ENCODE assay signal across 9 mouse cellular contexts in genomic region chr19:17364741-17365140, GRCm38 (mm10). TPM values are rescaled to one million over a fixed set of nuclear protein-coding genes. Genes with fewer than 3 reads are reported as not detected.
DNase-seq lines count a peak whose midpoint lies in the region; ATAC-seq and TF ChIP-seq lines count a peak whose summit lies in the region.
"Had no signal": no experiment of that assay in that cellular context is flagged by ENCODE, and none has a peak within 500 bp of the region (broad histone marks: within the 10 kb centered on the region; RNA-seq: fewer than 3 reads in every experiment).

No protein-coding gene starts in this region.

- no peak for ATAC-seq in intestine, postnatal 0 days
- no peak for ATAC-seq in intestine, embryonic 16.5 days

- no peak overlapping the region for H3K9ac ChIP-seq in intestine, postnatal 0 days (ENCODE audit: low read depth, low read length)
- no peak overlapping the region for H3K9ac ChIP-seq in intestine, embryonic 16.5 days (ENCODE audit: low read depth, low read length)
- H3K9ac ChIP-seq in MEL (ENCODE audit: control insufficient read depth, low read depth, low read length, poor library complexity, severe bottlenecking), result no peak overlapping the region

- no peaks in the 10 kb centered on the region for H3K79me2 ChIP-seq in MEL (ENCODE audit: control insufficient read depth, insufficient read depth, low read length, poor library complexity)

- no peaks in the 10 kb centered on the region for H3K36me3 ChIP-seq in intestine, postnatal 0 days (ENCODE audit: control insufficient read depth, insufficient read depth)
- H3K36me3 ChIP-seq in intestine, embryonic 16.5 days (ENCODE audit: control insufficient read depth, insufficient read depth, low read length), result no peaks in the 10 kb centered on the region
- H3K36me3 ChIP-seq in MEL (ENCODE audit: control insufficient read depth in 1 of 2, insufficient read depth in 2 of 2, low read length in 2 of 2), result peaks cover 0 to 12% of the 10 kb centered on the region in 2 experiments; a peak in 2 of 4 replicates

- TF ChIP-seq CTCF in intestine, postnatal 0 days (IDR thresholded peaks at IDR 0.05; ENCODE audit: low read depth), result peak; percentile 87
- peak; percentile 73 to 80 (median 78) for TF ChIP-seq CTCF in MEL (IDR thresholded peaks at IDR 0.05 in 2 of 3, conservative IDR thresholded peaks at IDR 0.05 in 1 of 3; ENCODE audit: control insufficient read depth in 1 of 3, insufficient read depth in 1 of 3, low read depth in 2 of 3, low read length in 3 of 3, poor library complexity in 1 of 3, severe bottlenecking in 1 of 3)

- no peaks in the 10 kb centered on the region for H3K27me3 ChIP-seq in intestine, postnatal 0 days (replicated peaks; ENCODE audit: control insufficient read depth, insufficient read depth, low read length)
- no peaks in the 10 kb centered on the region for H3K27me3 ChIP-seq in intestine, embryonic 16.5 days (replicated peaks; ENCODE audit: control insufficient read depth, insufficient read depth, low read length)
- no peaks in the 10 kb centered on the region; a peak in 1 of 4 replicates for H3K27me3 ChIP-seq in MEL (ENCODE audit: control insufficient read depth in 1 of 2, insufficient read depth in 2 of 2, low read length in 2 of 2)

- DNase-seq in 3134 (ENCODE audit: extremely low read depth, insufficient read length, low spot score), result peak; percentile 42
- peak; percentile 71 for DNase-seq in MEL (ENCODE audit: low read depth, low spot score)
- peak; percentile 65 to 68 for DNase-seq in cerebellum, postnatal 10 days
- peak; percentile 32 for DNase-seq in layer of hippocampus, adult 9-11 months
- peak; percentile 28 for DNase-seq in right cerebral cortex, postnatal 4 days
- DNase-seq in T-cell, adult 2 months (ENCODE audit: low spot score), result no peak

- no peaks in the 10 kb centered on the region for H3K9me3 ChIP-seq in intestine, postnatal 0 days (ENCODE audit: control insufficient read depth)
- H3K9me3 ChIP-seq in intestine, embryonic 16.5 days (ENCODE audit: control insufficient read depth, low read length), result no peaks in the 10 kb centered on the region
- no peaks in the 10 kb centered on the region for H3K9me3 ChIP-seq in MEL (replicated peaks; ENCODE audit: insufficient read depth, low read length)

- no peak overlapping the region for H3K4me2 ChIP-seq in intestine, postnatal 0 days (replicated peaks; ENCODE audit: low read depth)
- H3K4me2 ChIP-seq in intestine, embryonic 16.5 days (ENCODE audit: low read depth, low read length), result no peak overlapping the region

- no peak for TF ChIP-seq EP300 in MEL (IDR thresholded peaks at IDR 0.05; ENCODE audit: low read depth in 1 of 2, low read length in 2 of 2)

- WGBS in intestine, postnatal 0 days, result 39% methylated on average over 3 of the region's 3 CpGs
- WGBS in intestine, embryonic 16.5 days, result 42% methylated on average over 3 of the region's 3 CpGs

- H3K4me3 ChIP-seq in intestine, postnatal 0 days (ENCODE audit: low read depth, low read length), result no peak overlapping the region
- H3K4me3 ChIP-seq in intestine, embryonic 16.5 days (ENCODE audit: low read length), result no peak overlapping the region
- H3K4me3 ChIP-seq in MEL (ENCODE audit: control insufficient read depth in 1 of 2, insufficient read depth in 1 of 2, low read depth in 2 of 2, low read length in 2 of 2), result no peak overlapping the region
- H3K4me3 ChIP-seq: myocyte had no signal

- no peak overlapping the region for H3K27ac ChIP-seq in intestine, postnatal 0 days (ENCODE audit: low read depth, low read length)
- H3K27ac ChIP-seq in intestine, embryonic 16.5 days (ENCODE audit: low read length), result no peak overlapping the region
- no peak overlapping the region for H3K27ac ChIP-seq in MEL (ENCODE audit: control insufficient read depth, low read depth, low read length)

- no peak for TF ChIP-seq POLR2A in MEL (IDR thresholded peaks at IDR 0.05; ENCODE audit: control insufficient read depth in 1 of 2, insufficient read depth in 1 of 2, low read depth in 1 of 2, low read length in 2 of 2, poor library complexity in 1 of 2)

- TF ChIP-seq RAD21 in MEL (IDR thresholded peaks at IDR 0.05; ENCODE audit: low read depth, low read length), result peak; percentile 87

- H3K4me1 ChIP-seq in intestine, postnatal 0 days (replicated peaks; ENCODE audit: control insufficient read depth, insufficient read depth, low read length), result no peaks in the 10 kb centered on the region
- no peaks in the 10 kb centered on the region for H3K4me1 ChIP-seq in intestine, embryonic 16.5 days (ENCODE audit: control insufficient read depth, insufficient read depth, low read length)
- peaks cover 8 to 14% of the 10 kb centered on the region in 2 experiments for H3K4me1 ChIP-seq in MEL (ENCODE audit: control insufficient read depth in 1 of 2, insufficient read depth in 2 of 2, low read length in 2 of 2)

TF ChIP-seq in MEL, 35 proteins besides CTCF, POLR2A, EP300 and RAD21:
- TF ChIP-seq TBP (IDR thresholded peaks at IDR 0.05; ENCODE audit: low read depth, low read length), result no peak
- peak; percentile 95 for TF ChIP-seq SMC3 (IDR thresholded peaks at IDR 0.05; ENCODE audit: low read depth, low read length)
- no peak for TF ChIP-seq GATA1 (IDR thresholded peaks at IDR 0.05; ENCODE audit: low read depth, low read length)
- no peak for TF ChIP-seq ETS1 (IDR thresholded peaks at IDR 0.05; ENCODE audit: low read depth, low read length)
- TF ChIP-seq ZC3H11A (IDR thresholded peaks at IDR 0.05; ENCODE audit: low read depth, low read length), result peak; percentile 95
- TF ChIP-seq USF1 (IDR thresholded peaks at IDR 0.05; ENCODE audit: low read depth, low read length), result no peak
- TF ChIP-seq NRF1 (IDR thresholded peaks at IDR 0.05; ENCODE audit: insufficient read depth, low read depth, low read length, poor library complexity, severe bottlenecking), result no peak
- TF ChIP-seq E2F4 (IDR thresholded peaks at IDR 0.05; ENCODE audit: borderline replicate concordance, low read depth, low read length), result no peak
- TF ChIP-seq GABPA (IDR thresholded peaks at IDR 0.05; ENCODE audit: low read depth, low read length), result no peak

RNA-seq across cellular contexts. Expression of gene Gcnt1, which starts 7.9 kb away (rescaled TPM):
- polyA plus RNA-seq in intestine, postnatal 0 days (2015; fragmentation: Nextera tagmentation; extraction: Ambion mirVana), result 1.1 and 1.4 TPM in 2 replicates
- 3.5 and 3.8 TPM in 2 replicates for polyA plus RNA-seq in intestine, embryonic 16.5 days (2015; fragmentation: Nextera tagmentation; extraction: Ambion mirVana)
- total RNA-seq in MEL (2012; rRNA removed), result 0.13 TPM in 1 of 2 replicates, not detected in the other
- polyA plus RNA-seq in MEL (2012; ENCODE audit: insufficient read depth in 1 of 2, insufficient read length in 2 of 2, low read depth in 1 of 2, low replicate concordance in 2 of 2, missing spikeins in 1 of 2), result under 1 TPM in 1 of 2 experiments, not detected in 1; 0.22 TPM

RNA-seq across cellular contexts. Expression of gene Rfk, which starts 29.1 kb away (rescaled TPM):
- polyA plus RNA-seq in intestine, postnatal 0 days (2015; fragmentation: Nextera tagmentation; extraction: Ambion mirVana), result 484 and 527 TPM in 2 replicates
- polyA plus RNA-seq in intestine, embryonic 16.5 days (2015; fragmentation: Nextera tagmentation; extraction: Ambion mirVana), result 118 and 135 TPM in 2 replicates
- total RNA-seq in MEL (2012; rRNA removed), result 16.2 and 18.2 TPM in 2 replicates
- 10 to 100 TPM in 1 of 2 experiments, not detected in 1; 39.7 TPM for polyA plus RNA-seq in MEL (2012; ENCODE audit: insufficient read depth in 1 of 2, insufficient read length in 2 of 2, low read depth in 1 of 2, low replicate concordance in 2 of 2, missing spikeins in 1 of 2)
